Mouse (Mus musculus): ENCODE data around the gene Sapcd1. TPM values are rescaled to one million over a fixed set of nuclear protein-coding genes. Genes with fewer than 3 reads are reported as not detected.
A peak's percentile ranks its signal among the peaks of the same experiment; 100 is the strongest.

Gene Sapcd1
- polyA plus RNA-seq, 1 experiment from 2014 or later = 2.1 TPM

DNA sequence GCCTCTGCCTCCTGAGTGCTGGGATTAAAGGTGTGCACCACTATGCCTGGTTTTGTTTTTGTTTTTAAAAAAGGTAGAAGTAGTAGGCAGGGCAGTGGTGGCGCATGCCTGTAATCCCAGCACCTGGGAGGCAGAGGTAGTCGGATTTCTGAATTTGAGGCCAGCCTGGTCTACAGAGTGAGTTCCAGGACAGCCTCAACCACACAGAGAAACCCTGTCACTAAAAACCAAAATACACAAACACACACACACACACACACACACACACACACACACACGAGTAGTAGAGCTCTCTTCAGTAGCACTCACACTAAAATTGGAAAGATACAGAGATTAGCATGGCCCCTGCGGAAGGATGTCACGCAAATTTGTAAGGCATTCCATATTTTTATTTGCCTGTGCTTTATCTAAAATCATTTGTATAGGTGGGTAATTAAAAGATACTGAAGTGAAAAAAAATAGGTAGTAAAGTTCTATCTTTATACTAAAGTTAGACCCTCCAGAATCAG is 21.2 kb upstream of the Sapcd1 start:
- Histone ChIP-seq H3K36me3 (ENCODE audit: control insufficient read depth, insufficient read depth, low read length) (peaks cover 13% of the 10 kb centered on the region), H3K4me1 (ENCODE audit: control insufficient read depth, insufficient read depth, low read length) (peaks cover 46% of the 10 kb centered on the region), H3K9ac (ENCODE audit: low read depth, low read length) (no peak overlapping the region; the same call in 1 of the 2 replicates), H3K4me2 (peak overlapping the region; percentile 85), H3K4me3 (ENCODE audit: low read depth, low read length) (peak overlapping the region; percentile 92; the same call in 1 of the 2 replicates), H3K27me3 (ENCODE audit: control insufficient read depth, insufficient read depth, low read length) (no peaks in the 10 kb centered on the region), H3K27ac (ENCODE audit: low read depth, low read length) (peak overlapping the region; percentile 99), H3K9me3 (replicated peaks; ENCODE audit: control insufficient read depth, low read length) (no peaks in the 10 kb centered on the region)
- WGBS (ENCODE audit: insufficient replicate concordance) = 67% methylated on average over 5 of the region's 5 CpGs
- ATAC-seq (replicated peaks; ENCODE audit: insufficient number of reproducible peaks, low FRiP score, low TSS enrichment) = no peak

DNA sequence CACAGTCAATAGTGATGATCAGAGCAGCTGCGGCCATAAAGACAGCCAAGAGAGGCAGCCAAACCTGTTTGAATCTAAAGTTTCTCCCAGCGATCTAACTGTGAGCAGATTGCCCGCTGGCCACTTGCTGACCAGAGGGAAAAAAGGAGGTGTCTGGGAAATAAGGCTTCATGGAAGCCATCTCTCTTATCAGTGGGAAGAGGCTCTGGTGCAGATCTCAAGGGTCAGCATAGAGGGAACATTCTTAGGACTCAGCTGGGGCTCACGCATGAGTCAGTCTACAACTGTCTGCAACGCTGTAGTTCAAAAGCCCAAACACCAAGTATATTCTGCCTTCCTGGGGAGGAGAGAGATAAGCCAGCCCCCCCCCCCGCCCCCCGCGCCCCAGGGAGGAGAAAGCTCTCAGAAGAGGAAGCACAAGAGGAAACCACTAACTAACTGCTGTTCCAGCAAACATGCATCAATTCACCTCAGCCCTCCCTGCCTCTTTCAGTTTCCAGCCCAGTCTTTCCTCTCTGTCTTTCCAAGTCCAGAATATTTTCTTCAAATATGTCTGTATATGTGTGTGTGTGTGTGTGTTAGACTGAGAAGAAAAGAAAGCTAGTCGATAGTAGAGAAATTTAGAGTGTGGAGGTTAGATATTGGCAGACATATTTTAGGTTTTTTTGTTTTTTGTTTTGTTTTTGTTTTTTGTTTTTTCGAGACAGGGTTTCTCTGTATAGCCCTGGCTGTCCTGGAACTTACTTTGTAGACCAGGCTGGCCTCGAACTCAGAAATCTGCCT is 20.5 kb upstream of the Sapcd1 start:
- Histone ChIP-seq H3K4me1 (ENCODE audit: control insufficient read depth, insufficient read depth, low read length) (peaks cover 47% of the 10 kb centered on the region), H3K4me2 (peak overlapping the region; percentile 52), H3K27me3 (ENCODE audit: control insufficient read depth, insufficient read depth, low read length) (no peaks in the 10 kb centered on the region), H3K36me3 (ENCODE audit: control insufficient read depth, insufficient read depth, low read length) (peaks cover 9% of the 10 kb centered on the region), H3K27ac (ENCODE audit: low read depth, low read length) (peak overlapping the region; percentile 99), H3K9me3 (replicated peaks; ENCODE audit: control insufficient read depth, low read length) (no peaks in the 10 kb centered on the region), H3K9ac (ENCODE audit: low read depth, low read length) (peak overlapping the region; percentile 53; the same call in 1 of the 2 replicates), H3K4me3 (ENCODE audit: low read depth, low read length) (no peak overlapping the region)
- 28% methylated on average over 8 of the region's 11 CpGs for WGBS (ENCODE audit: insufficient replicate concordance)
- ATAC-seq (replicated peaks; ENCODE audit: insufficient number of reproducible peaks, low FRiP score, low TSS enrichment) = no peak

DNA sequence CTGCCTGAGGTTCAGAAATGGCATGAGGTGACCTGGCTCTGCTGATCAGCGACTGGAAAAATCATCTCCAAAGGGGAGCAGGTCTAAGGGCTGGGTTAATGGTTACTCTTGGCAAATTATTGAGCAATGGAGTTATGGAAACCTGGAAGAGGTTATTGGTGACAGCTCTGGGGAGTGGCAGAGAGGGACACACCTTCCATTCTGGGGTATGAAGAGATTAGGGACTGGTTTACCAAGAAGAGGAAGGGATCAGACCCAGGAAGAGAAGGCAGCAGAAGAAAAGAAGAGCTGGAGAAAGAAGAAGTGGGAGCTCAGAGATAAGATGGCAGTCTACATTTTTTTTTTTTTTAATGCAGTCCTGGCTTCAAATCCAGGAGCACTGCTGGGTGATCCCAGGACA is 19.9 kb upstream of the Sapcd1 start:
- H3K4me3 ChIP-seq (ENCODE audit: low read depth, low read length) = no peak overlapping the region
- no peaks in the 10 kb centered on the region for H3K9me3 ChIP-seq (replicated peaks; ENCODE audit: control insufficient read depth, low read length)
- WGBS (ENCODE audit: insufficient replicate concordance) = 53% methylated on average over 1 of the region's 1 CpGs
- peak overlapping the region; percentile 52 for H3K4me2 ChIP-seq
- peaks cover 2% of the 10 kb centered on the region for H3K36me3 ChIP-seq (ENCODE audit: control insufficient read depth, insufficient read depth, low read length)
- ATAC-seq (replicated peaks; ENCODE audit: insufficient number of reproducible peaks, low FRiP score, low TSS enrichment) = no peak
- no peaks in the 10 kb centered on the region for H3K27me3 ChIP-seq (ENCODE audit: control insufficient read depth, insufficient read depth, low read length)
- H3K9ac ChIP-seq (ENCODE audit: low read depth, low read length) = peak overlapping the region; percentile 53; the same call in 1 of the 2 replicates
- H3K27ac ChIP-seq (ENCODE audit: low read depth, low read length) = peak overlapping the region; percentile 99
- peaks cover 47% of the 10 kb centered on the region for H3K4me1 ChIP-seq (ENCODE audit: control insufficient read depth, insufficient read depth, low read length)

DNA sequence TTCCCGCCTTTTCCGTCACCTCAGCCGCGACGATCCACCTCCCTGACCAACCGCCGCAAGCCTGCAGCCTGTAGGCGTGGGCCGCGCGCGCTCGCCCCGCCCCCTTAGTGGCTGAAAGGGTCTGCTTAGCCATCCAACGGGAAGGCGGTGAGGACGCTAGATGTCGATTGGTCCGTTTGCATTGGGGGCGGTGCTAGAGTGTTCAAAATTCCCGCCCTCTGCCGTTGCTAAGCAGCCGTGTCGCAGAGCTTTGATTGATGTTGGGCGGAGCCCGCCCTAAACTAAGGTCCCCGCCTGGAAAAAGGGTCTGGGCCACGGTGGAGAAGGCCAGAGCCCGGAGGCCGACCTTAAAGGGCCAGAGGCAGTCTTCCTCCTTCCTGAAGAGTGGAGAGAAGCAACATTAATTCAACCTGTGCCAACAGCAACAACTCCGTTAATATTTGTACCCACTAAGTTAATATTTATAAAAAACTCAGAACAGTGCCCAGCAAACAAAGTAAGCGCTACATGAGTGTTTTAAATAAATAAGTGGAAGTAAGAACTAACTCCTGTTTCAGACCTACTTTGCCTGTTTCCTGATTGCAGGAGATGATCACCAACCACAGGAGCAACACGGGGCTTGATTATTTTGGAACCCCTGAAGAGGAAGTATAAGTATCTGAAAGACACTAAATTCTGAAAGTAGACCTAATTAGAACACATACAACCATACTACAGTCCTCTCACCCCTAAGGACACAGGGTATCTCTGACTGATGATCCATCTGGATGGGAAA is 19.1 kb upstream of the Sapcd1 start, which contains the start of gene Msh5:
Msh5 (minus strand) TSS at position 65 of the 775 bp plus-strand sequence.
- no peaks in the 10 kb centered on the region for H3K36me3 ChIP-seq (ENCODE audit: control insufficient read depth, insufficient read depth, low read length)
- H3K4me1 ChIP-seq (ENCODE audit: control insufficient read depth, insufficient read depth, low read length) = peaks cover 39% of the 10 kb centered on the region
- peak within 1 kb of the TSS; percentile 87 for H3K9ac ChIP-seq (ENCODE audit: low read depth, low read length)
- peak within 1 kb of the TSS; percentile 53 for H3K4me3 ChIP-seq (ENCODE audit: low read depth, low read length)
- 3% methylated on average over 32 of the region's 33 CpGs for WGBS (ENCODE audit: insufficient replicate concordance)
- ATAC-seq (replicated peaks; ENCODE audit: insufficient number of reproducible peaks, low FRiP score, low TSS enrichment) = peak; percentile 96
- peak within 1 kb of the TSS; percentile 99 for H3K27ac ChIP-seq (ENCODE audit: low read depth, low read length)
- H3K4me2 ChIP-seq = peak within 1 kb of the TSS; percentile 89
- no peaks in the 10 kb centered on the region for H3K27me3 ChIP-seq (ENCODE audit: control insufficient read depth, insufficient read depth, low read length)
- no peaks in the 10 kb centered on the region for H3K9me3 ChIP-seq (replicated peaks; ENCODE audit: control insufficient read depth, low read length)

DNA sequence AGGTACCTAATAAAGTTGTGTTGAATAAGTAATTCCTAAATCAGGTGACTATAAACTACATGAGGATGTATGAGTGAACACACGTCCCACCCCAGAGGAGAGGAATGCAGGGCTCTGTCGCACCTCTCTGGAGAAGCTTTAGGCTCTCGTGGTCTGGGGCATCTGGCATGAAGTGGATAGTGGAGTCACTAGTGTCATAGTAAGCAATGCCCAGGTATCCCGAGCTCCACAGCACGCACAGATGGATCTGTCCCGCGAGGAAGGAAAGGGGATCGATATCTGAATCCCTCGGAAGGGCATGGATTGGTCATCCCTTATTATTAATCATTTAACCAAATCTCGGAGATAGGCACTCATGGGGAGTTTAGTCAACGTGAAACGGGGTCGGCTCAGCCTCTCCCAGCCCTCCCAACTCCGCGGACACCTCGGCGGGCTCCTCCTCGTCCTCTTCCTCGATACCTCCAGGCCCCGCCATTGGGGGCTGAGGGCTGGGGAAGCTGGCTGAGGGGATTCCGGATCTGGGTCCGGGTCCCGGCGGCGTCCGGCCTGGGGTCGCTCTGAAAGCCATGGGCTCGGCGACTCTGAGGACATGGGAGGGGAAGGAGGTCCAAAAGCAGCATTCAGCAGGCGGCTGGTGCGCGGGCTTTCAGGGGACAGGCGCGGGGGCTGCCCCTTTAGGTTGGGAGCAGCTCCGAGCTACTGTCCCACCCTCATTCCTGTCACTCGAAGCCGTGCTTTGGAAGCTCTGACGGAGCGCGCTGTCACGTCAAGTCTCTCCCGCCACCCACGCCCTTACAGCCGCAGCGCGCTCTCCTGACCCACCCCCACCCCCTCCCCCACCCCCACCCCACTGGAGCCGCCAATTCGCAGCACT is 18.2 kb upstream of the Sapcd1 start:
- H3K9ac ChIP-seq (ENCODE audit: low read depth, low read length) = peak overlapping the region; percentile 87
- no peaks in the 10 kb centered on the region for H3K36me3 ChIP-seq (ENCODE audit: control insufficient read depth, insufficient read depth, low read length)
- H3K27me3 ChIP-seq (ENCODE audit: control insufficient read depth, insufficient read depth, low read length) = no peaks in the 10 kb centered on the region
- H3K4me3 ChIP-seq (ENCODE audit: low read depth, low read length) = peak overlapping the region; percentile 53
- H3K27ac ChIP-seq (ENCODE audit: low read depth, low read length) = peak overlapping the region; percentile 90
- peak overlapping the region; percentile 89 for H3K4me2 ChIP-seq
- no peaks in the 10 kb centered on the region for H3K9me3 ChIP-seq (replicated peaks; ENCODE audit: control insufficient read depth, low read length)
- peaks cover 39% of the 10 kb centered on the region for H3K4me1 ChIP-seq (ENCODE audit: control insufficient read depth, insufficient read depth, low read length)
- WGBS (ENCODE audit: insufficient replicate concordance) = 4% methylated on average over 47 of the region's 48 CpGs
- ATAC-seq (replicated peaks; ENCODE audit: insufficient number of reproducible peaks, low FRiP score, low TSS enrichment) = no peak

DNA sequence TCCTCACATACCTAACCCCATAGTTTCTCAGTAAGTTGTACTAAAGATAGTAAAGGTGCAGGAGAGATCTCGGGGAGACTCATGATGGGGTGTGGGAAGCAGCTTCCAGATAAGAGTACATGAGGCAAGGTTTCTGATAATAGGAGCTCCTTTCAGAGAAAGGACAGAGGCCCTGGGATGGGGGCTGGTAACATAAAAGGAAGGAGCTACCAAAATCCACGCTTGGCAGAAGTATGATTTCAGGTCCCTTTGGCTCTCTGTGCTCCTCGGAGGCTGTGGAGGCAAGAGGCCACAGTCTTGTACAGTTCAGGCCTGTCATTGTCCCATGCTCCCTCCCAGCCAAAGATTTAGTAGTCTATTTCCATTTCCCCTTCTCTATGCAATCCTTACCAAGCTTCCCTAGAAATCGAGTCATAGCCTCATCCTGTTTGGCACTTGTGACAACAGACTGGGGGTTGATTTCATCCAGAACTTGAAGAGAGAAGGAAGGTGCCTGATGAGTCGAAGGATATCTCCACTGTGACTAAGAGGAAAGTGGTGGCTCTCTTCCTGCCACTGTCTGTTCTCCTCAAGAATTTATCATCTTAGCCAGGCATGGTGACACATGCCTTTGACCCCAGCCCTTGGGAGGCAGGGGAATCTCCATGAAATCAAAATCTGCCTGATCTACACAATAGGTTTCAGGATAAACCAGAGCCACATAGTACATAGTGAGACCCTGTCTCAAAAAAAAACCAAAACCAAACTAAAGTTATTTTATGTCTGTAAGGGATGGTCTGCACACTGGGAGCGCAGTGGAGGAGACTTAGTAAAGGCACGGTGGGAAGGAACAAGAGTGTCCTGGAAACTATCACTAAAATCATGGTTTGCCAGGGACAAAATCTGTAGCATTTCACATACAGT is 17.3 kb upstream of the Sapcd1 start:
- Histone ChIP-seq H3K27me3 (ENCODE audit: control insufficient read depth, insufficient read depth, low read length) (no peaks in the 10 kb centered on the region), H3K4me3 (ENCODE audit: low read depth, low read length) (peak overlapping the region; percentile 53), H3K4me2 (peak overlapping the region; percentile 89), H3K9me3 (replicated peaks; ENCODE audit: control insufficient read depth, low read length) (no peaks in the 10 kb centered on the region), H3K4me1 (ENCODE audit: control insufficient read depth, insufficient read depth, low read length) (peaks cover 39% of the 10 kb centered on the region), H3K9ac (ENCODE audit: low read depth, low read length) (peak overlapping the region; percentile 87; the same call in 1 of the 2 replicates), H3K36me3 (ENCODE audit: control insufficient read depth, insufficient read depth, low read length) (no peaks in the 10 kb centered on the region), H3K27ac (ENCODE audit: low read depth, low read length) (peak overlapping the region; percentile 90)
- WGBS (ENCODE audit: insufficient replicate concordance) = 47% methylated on average over 7 of the region's 7 CpGs
- ATAC-seq (replicated peaks; ENCODE audit: insufficient number of reproducible peaks, low FRiP score, low TSS enrichment) = no peak

DNA sequence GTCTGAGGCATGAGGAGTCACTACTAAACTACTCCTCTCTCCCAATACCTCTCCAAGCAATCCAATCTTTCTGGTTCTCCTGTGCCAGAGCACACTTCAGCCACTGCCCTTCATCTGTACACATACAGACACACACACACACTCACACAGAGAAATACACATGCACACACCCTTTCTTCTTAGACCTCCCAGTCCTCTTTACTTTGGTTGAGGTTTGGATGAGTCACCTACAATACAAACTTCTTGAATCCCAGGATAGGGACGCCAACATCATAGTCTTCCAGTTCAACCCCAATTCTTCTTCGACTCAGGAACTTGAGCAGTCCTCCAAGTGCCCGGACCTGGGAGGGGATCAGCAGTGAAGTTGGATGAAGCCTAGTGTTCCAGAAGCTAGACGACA is 16.0 kb upstream of the Sapcd1 start:
- H3K9ac ChIP-seq (ENCODE audit: low read depth, low read length) = no peak overlapping the region
- WGBS (ENCODE audit: insufficient replicate concordance) = 70% methylated on average over 4 of the region's 4 CpGs
- no peaks in the 10 kb centered on the region for H3K9me3 ChIP-seq (replicated peaks; ENCODE audit: control insufficient read depth, low read length)
- H3K4me3 ChIP-seq (ENCODE audit: low read depth, low read length) = no peak overlapping the region
- H3K27me3 ChIP-seq (ENCODE audit: control insufficient read depth, insufficient read depth, low read length) = no peaks in the 10 kb centered on the region
- no peak overlapping the region for H3K4me2 ChIP-seq
- H3K4me1 ChIP-seq (ENCODE audit: control insufficient read depth, insufficient read depth, low read length) = peaks cover 32% of the 10 kb centered on the region
- H3K27ac ChIP-seq (ENCODE audit: low read depth, low read length) = peak overlapping the region; percentile 90
- ATAC-seq (replicated peaks; ENCODE audit: insufficient number of reproducible peaks, low FRiP score, low TSS enrichment) = no peak
- H3K36me3 ChIP-seq (ENCODE audit: control insufficient read depth, insufficient read depth, low read length) = no peaks in the 10 kb centered on the region

Data from heart, embryonic 11.5 days (tissue).